Mouse (Mus musculus) testis, adult 2 months (tissue): ENCODE data around the gene Bcar3. TPM values are rescaled to one million over a fixed set of nuclear protein-coding genes. Genes with fewer than 3 reads are reported as not detected.

Experiments used
- H3K27ac ChIP-seq: fragments of 200-500 bp; 2 replicates; pipeline ENCODE4 v1.5.1; 2012; ENCODE audit warnings: low read depth, low read length; ENCODE audit not compliant: control insufficient read depth, insufficient read depth
- H3K27me3 ChIP-seq: fragments of 200-500 bp; 2 replicates; pipeline ENCODE4 v1.6.1; 2012; ENCODE audit warnings: mild to moderate bottlenecking, low read length, moderate library complexity; ENCODE audit not compliant: control insufficient read depth, insufficient read depth
- H3K36me3 ChIP-seq: fragments of 200-500 bp; 2 replicates; pipeline ENCODE4 v1.6.1; 2012; ENCODE audit warnings: mild to moderate bottlenecking, low read length; ENCODE audit not compliant: control insufficient read depth, insufficient read depth
- H3K4me1 ChIP-seq: fragments of 200-500 bp; 2 replicates; pipeline ENCODE4 v1.6.1; 2012; ENCODE audit warnings: low read length; ENCODE audit not compliant: control insufficient read depth, insufficient read depth
- H3K4me3 ChIP-seq: fragments of 200-500 bp; 2 replicates; pipeline ENCODE4 v1.5.1; 2012; ENCODE audit warnings: low read depth, mild to moderate bottlenecking, low read length, moderate library complexity, mixed read lengths; ENCODE audit not compliant: control insufficient read depth
- CTCF ChIP-seq: fragments of 200-500 bp; IDR thresholded peaks from 2 replicates; pipeline ENCODE4 v1.5.1; 2012; ENCODE audit warnings: low read depth, mild to moderate bottlenecking, inconsistent platforms, low read length, moderate library complexity; ENCODE audit not compliant: control insufficient read depth, insufficient read depth, insufficient replicate concordance
- POLR2A ChIP-seq: fragments of 200-500 bp; IDR thresholded peaks from 2 replicates; pipeline ENCODE4 v1.6.1; 2012; ENCODE audit warnings: low read depth, mild to moderate bottlenecking, inconsistent platforms, low read length, moderate library complexity; ENCODE audit not compliant: control insufficient read depth
- polyA plus RNA-seq: library from polyadenylated mRNA; depleted of rRNA; stranded (reverse); fragments of >200 nt; gene quantifications from 2 replicates; pipeline ENCODE4 v1.2.3, GENCODE M21; 2012

The Bcar3 gene
- polyA plus RNA-seq, 1 experiment: 12.5 TPM

DNA sequence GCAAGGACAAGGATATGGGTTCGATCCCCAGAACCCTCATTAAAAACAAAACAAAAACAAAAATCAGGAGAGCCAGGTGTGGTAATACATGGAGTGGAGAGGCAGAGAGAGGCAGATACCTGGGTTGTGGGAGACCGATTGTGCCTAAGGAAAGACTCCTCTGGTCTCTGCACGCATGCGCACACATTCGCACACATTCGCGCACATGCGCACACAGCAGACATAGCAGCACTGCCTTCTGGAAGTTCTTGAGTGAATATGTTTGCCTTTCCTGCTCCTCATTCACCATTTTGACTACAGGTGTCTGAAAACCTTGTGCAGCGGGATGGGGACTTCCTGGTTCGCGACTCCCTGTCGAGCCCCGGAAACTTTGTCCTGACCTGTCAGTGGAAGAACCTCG lies 213.9 kb downstream of the Bcar3 start:
- TF ChIP-seq CTCF: no peak
- peak; percentile 65; the same call in 1 of the 2 replicates for TF ChIP-seq POLR2A

DNA sequence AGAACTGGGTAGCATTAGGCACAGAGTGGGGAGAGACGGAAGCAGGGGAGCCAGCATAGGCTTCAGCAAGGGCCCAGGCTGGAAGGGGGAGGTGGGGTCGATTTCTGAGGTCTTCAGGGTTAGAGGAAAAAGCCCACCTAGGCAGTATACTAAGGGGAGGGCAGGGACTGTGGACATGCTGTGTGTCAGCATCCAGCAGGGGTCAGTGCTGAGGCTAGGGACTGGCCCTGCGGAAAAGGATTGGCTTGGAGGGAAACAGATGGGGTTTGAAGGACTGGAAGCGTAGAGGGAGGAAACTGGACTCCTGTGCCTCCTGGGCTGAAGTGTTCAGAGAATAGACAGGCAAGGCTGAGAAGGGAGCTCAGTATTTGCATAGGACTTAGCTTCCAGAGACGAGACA lies 215.1 kb downstream of the Bcar3 start:
- no peaks in the 10 kb centered on the region for H3K27me3 ChIP-seq
- H3K27ac ChIP-seq: no peak overlapping the region
- no peaks in the 10 kb centered on the region for H3K36me3 ChIP-seq

More for the DNA sequence above, 213.9 kb downstream of the Bcar3 start:
- Histone ChIP-seq H3K36me3 (no peaks in the 10 kb centered on the region), H3K27me3 (no peaks in the 10 kb centered on the region), H3K4me3 (peak overlapping the region; percentile 33), H3K4me1 (peaks cover 6% of the 10 kb centered on the region), H3K27ac (no peak overlapping the region)

DNA sequence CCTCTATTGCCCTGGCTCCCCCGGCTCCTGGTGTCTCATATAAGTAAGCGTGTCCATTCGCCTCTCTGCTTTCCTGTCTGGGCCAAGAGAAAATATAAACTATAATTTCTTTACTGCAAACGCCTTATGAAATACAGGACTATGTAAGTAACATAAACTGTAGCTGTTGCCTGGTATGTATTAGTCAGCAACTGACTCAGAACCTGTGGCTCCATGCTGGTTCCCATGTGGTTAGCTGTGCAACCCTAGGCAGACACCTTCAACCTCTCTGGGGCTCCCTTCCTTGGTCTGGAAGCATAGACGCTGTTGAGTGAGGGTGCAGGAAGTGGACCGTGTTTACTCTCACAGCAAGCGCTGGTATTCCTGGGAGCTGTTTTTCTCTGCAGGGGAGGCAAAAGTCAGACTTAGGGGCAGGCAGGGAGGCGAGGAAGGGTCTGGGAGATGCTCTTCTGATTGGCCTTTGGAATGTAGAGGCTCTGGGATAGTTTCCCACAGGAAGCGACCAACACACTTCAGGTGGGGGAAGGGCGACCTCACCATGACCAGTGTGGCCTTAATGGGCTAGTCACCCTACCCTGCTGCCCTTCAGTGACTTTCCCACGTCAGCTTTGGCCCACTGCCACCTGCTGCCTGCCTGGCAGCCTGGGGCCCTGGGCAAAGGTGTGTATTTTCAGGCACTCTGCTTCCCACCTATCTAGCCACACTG lies 215.8 kb downstream of the Bcar3 start:
- H3K36me3 ChIP-seq: no peaks in the 10 kb centered on the region
- H3K4me1 ChIP-seq: peaks cover 6% of the 10 kb centered on the region
- TF ChIP-seq CTCF (no peak), POLR2A (no peak)
- no peak overlapping the region for H3K4me3 ChIP-seq
- H3K27ac ChIP-seq: no peak overlapping the region
- no peaks in the 10 kb centered on the region for H3K27me3 ChIP-seq

More for the DNA sequence above, 215.1 kb downstream of the Bcar3 start:
- Histone ChIP-seq H3K4me3 (no peak overlapping the region), H3K4me1 (peaks cover 6% of the 10 kb centered on the region)
- TF ChIP-seq POLR2A (no peak), CTCF (peak; percentile 69; the same call in 1 of the 2 replicates)

DNA sequence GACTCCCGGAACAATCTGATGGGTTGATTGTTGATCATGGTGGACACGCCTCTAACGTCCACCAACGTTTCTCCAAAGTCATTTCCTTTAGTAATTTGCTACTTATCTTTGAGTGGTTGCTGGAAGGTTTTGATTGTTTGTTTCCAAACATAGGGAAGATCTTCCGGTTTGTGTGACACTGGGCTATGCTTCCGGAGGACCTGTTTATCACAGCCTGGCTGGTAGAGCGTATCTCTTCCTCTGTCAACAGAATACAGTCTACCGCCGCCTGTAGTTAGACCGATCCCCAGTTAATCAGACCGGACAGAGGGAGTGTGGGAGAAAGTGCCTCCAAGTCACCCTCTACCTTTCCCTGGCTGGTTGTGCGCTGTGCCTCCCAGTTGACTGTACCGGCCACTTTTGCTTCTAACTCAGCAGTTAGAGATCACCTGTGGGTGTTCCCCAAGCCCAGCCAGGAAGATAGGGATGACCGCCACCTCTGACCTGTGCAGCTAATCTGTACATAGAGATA lies 216.4 kb downstream of the Bcar3 start:
- peaks cover 6% of the 10 kb centered on the region for H3K4me1 ChIP-seq
- no peaks in the 10 kb centered on the region for H3K27me3 ChIP-seq
- no peaks in the 10 kb centered on the region for H3K36me3 ChIP-seq
- TF ChIP-seq CTCF (no peak), POLR2A (no peak)
- no peak overlapping the region for H3K4me3 ChIP-seq
- H3K27ac ChIP-seq: no peak overlapping the region

DNA sequence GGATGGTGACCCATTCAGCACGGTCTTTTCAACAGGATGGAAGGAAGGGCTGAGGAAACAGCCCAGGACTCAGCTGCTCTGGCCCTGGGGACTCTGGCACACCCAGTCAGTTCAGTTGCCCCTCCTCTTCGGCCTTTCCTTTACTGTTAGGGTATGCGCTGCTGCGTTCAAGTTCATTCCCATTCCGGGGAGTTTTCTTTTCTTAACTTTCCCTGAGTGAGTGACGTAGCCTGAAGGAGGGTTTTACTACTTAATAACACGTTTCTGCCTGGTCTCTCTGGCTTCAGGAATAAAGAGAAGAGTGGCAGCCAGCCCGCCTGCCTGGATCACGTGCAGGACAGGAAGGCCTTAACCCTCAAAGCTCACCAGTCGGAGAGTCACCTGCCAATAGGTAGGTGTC lies 217.0 kb downstream of the Bcar3 start:
- TF ChIP-seq POLR2A: no peak
- no peak for TF ChIP-seq CTCF
- Histone ChIP-seq H3K4me1 (peaks cover 6% of the 10 kb centered on the region), H3K27ac (no peak overlapping the region), H3K27me3 (no peaks in the 10 kb centered on the region), H3K36me3 (no peaks in the 10 kb centered on the region), H3K4me3 (no peak overlapping the region)

DNA sequence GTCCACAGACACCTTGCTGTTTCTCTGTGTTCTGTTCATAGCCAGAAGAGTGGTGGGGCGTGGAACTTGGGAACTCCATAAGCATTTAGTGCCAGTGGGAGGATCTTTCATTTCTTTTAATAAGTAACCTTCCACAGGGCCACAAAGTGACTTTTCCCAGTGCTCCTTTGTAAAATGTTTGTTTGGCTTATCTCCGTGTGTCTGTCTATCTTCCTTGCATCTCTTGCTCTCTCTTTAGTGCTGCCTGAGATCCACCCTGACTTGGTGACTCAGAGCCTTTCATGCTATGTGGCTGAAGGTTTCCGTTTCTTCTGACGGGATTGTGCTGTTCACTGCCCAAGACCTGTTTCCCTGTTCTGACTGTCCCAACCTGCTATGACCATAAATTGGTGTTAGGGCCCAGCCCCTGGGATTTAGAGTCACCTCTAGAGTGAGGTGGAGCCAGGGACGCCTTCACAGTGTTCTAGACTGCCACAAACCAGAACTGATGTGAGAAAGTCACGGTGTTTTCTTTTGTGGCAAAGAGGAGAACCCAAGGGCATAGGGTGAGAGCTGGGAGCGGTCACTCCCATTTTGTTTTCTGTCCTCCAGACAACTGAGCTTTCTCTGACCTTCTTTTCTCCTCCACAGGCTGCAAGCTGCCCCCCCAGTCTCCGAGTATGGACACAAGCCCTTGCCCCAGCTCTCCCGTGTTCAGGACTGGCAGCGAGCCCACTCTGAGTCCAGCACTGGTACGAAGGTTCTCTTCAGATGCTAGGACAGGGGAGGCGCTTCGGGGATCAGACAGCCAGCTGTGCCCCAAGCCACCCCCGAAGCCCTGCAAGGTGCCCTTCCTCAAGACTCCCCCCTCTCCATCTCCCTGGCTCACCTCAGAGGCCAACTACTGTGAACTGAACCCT lies 218.0 kb downstream of the Bcar3 start:
- Histone ChIP-seq H3K36me3 (no peaks in the 10 kb centered on the region), H3K27me3 (no peaks in the 10 kb centered on the region), H3K4me3 (no peak overlapping the region), H3K27ac (no peak overlapping the region), H3K4me1 (peaks cover 6% of the 10 kb centered on the region)
- TF ChIP-seq POLR2A (no peak), CTCF (no peak)
